Mouse (Mus musculus) cerebellum, postnatal 4 days (tissue): ENCODE results near the gene Soga1.
A peak's percentile ranks its signal among the peaks of the same experiment; 100 is the strongest.

Source experiments
- DNase-seq, 2 experiments: peaks; one replicate each; pipeline ENCODE4 v3.0.0; 2022; ENCODE audit warnings: low spot score in 2 of 2, mixed read lengths in 1 of 2

Gene Soga1

DNA sequence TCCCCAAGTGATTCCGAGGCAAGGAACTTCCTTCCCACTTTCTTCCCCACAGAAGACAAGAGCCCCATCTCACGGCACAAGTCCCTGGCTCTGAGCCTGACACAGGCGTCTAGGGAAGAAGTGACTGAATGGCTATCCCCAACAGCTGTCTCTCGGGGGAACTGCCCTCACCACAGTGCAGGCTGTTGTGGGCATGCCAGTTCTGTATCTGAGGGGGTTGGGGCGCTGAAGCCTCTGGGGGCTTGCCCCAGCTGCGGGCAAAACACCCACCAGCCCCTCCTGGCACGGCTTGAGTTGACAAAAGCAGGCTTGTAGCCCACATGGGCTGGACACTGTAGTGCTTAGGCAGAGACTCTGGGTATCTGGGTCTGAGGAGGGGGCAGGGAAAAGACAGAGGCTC, 14.9 kb downstream of the Soga1 start:
- DNase-seq, result no peak

GRCm38 (mm10) chr2:157063241-157063700, 15.8 kb downstream of the Soga1 start:
- no peak for DNase-seq

- DNase-seq, result no peak
Observed at GRCm38 (mm10) chr2:157060557-157061305, 18.3 kb downstream of the Soga1 start.

- no peak for DNase-seq
Observed at GRCm38 (mm10) chr2:157060037-157060436, 19.0 kb downstream of the Soga1 start.

DNA sequence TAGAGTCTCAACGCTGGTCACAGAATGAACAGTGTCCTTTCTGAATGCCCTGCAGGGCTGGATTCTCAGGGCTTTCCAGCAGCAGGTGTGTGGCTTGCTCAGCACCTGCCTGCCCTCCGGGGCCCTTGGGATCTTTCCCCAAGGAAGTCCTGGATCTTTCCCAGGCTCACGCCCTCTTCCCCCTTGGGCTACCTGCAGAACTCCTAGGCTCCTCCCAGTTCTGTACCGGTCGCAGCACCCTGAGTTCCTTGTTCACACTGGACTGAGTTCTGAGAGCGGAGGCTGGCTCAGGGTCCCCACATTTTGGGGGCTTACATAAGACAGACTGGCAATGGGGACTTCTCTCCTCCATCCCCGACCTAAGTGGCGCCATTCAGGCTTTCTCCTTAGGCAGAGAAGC, 19.9 kb downstream of the Soga1 start:
- no peak for DNase-seq

- peak; percentile 61 to 86 for DNase-seq
Observed at GRCm38 (mm10) chr2:157058342-157058998, 20.6 kb downstream of the Soga1 start.

GRCm38 (mm10) chr2:157057758-157058157, 21.3 kb downstream of the Soga1 start:
- DNase-seq, result no peak

DNA sequence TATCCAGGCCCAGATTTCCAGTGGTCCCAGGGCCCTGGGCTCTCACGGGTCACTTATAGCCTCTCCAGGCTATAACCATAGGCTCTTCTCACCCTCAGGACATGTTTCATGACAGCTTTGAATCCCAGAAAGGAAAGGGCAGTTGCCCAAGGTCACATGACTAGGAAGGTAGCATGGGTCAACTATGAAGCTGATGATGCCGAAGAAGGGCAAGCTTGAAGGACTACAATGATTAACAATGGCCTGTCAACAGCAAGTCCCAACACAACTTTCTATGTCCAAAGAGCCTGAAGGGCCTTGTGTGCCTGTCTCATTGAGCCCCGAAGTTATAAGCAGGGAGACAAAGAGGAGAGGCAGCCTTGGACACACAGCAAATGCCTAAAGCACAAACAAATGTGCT, 21.9 kb downstream of the Soga1 start:
- DNase-seq, result no peak

GRCm38 (mm10) chr2:157055721-157056120, 23.3 kb downstream of the Soga1 start:
- no peak for DNase-seq

GRCm38 (mm10) chr2:157054816-157055215, 24.2 kb downstream of the Soga1 start:
- DNase-seq, result no peak

DNA sequence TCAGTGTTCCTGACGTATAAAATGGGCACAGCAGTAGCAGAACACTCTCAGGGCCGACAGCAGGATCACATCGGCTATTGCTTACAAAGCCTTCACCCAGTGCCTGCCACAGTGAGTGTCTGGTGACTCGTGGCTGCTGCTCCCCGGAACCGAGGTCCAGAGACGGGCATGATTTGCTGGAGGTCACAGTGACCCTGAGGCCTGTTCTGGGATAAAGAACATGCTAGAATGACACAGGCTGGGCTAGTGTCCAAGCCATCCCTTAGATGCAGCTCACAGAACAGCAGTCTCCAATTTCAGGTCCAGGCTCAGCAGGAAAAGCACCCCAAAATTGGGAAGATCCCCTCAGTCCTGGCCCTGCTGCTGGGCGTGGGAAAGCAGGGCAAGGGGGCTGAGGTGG, 24.8 kb downstream of the Soga1 start:
- no peak for DNase-seq

DNA sequence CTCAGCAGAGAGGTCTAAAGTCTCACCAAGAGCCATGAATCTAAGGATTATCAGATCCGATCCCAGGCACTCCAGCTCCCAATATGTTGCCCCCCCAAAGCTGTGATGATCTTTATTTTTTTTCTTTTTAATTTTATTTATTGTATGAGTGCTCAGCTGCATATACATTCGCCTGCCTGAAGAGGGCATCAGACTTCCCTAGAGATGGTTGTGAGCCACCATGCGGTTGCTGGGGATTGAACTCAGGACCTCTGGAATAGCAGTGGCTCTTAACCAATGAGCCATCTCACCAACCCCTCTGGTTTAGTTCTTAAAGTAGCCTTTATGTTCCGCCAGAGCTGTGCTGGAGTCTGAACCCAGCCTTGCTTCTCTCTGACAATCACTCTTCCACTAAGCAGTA, 25.3 kb downstream of the Soga1 start:
- no peak for DNase-seq

DNA sequence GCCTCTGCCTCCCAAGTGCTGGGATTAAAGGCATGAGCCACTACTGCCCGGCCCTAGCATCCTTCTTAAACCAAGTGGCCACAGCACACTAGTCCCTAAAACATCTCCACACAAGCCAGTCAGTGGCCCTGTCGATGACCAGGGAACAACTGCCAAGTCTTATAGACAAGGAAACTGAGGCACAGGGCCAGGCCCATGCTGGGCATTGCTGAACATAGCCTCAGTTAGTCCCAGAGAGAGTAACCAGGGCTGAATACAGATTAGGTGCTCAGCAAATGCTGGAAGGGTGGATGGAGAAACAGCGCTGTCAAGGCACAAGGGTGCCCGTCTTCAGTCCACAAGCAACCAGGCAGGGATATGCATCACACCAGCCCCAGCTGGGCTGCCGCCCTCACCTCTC, 25.9 kb downstream of the Soga1 start:
- no peak for DNase-seq

GRCm38 (mm10) chr2:157052448-157052847, 26.6 kb downstream of the Soga1 start:
- no peak for DNase-seq

GRCm38 (mm10) chr2:157049831-157050243, 29.2 kb downstream of the Soga1 start:
- DNase-seq, result peak in 1 of 2 experiments; percentile 71

- no peak for DNase-seq
Observed at GRCm38 (mm10) chr2:157048395-157049181, 30.5 kb downstream of the Soga1 start.

GRCm38 (mm10) chr2:157046956-157047355, 32.1 kb downstream of the Soga1 start:
- no peak for DNase-seq

GRCm38 (mm10) chr2:157045932-157046331, 33.1 kb downstream of the Soga1 start:
- no peak for DNase-seq

DNA sequence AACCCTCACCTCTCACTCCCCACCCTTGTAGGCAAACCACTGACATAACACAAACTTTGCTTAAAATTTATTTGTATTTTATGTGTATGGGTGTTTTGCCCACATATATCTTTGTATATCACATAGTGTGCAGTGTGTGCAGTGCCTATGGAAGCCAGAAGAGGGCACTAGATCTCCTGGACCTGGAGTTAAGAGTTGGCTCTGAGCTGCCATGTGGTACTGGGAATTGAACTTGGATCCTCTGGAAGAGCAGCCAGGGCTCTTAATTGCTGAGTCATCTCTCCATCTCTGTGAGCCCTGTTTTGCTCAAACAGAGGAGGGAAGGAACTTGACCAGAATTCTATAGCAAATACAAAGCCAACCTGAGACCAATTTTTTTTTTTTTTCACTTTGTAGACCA, 35.1 kb downstream of the Soga1 start:
- DNase-seq, result no peak

DNA sequence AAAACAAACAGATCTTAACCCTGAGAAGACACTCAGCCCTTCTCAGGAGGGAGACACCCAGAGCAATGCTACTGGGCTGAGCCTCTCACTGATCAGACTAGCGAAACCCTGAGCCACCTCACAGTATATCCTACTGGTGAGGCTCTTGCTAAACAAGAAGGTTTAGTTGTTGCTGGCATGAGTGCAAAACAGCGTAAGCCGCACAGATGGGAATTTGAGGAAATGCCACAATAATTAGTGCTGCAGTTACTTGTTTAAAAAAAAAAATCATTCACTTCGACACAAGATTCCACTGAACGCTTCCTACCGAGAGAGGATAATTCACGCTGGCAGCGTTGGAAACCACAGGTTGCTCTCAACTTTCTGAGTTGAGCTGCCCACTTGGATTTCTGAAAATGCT, 35.5 kb downstream of the Soga1 start:
- DNase-seq, result no peak

GRCm38 (mm10) chr2:157041421-157041820, 37.6 kb downstream of the Soga1 start:
- no peak for DNase-seq

- no peak for DNase-seq
Observed at GRCm38 (mm10) chr2:157040649-157041046, 38.4 kb downstream of the Soga1 start.
